In the genomic region with DNA sequence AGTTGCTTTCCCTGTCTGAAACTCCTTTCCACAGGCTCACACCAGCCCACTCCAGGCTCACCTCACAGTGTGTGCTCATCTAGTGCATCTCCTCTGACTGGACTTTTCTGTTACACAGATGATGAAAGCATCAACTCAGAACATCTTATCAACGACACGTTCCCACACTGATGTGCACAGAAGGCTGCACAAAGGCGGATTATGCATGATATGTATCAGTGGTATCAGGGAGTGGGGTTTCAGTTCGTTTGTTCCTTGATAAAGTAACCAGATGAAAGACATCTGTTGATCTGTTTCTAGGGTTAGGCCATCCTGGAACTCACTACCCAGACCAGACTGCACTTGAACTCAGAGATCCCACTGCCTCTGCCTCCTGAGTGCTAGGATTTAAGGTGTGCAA, we compare ENCODE assay signal across 25 mouse cellular contexts.
"Had no signal": no experiment of that assay in that cellular context is flagged by ENCODE, and none has a peak within 500 bp of the region (broad histone marks: within the 10 kb centered on the region; RNA-seq: fewer than 3 reads in every experiment).

No protein-coding gene starts in this region.

- H3K27me3 ChIP-seq: embryonic facial prominence, embryonic 12.5 days; embryonic facial prominence, embryonic 13.5 days; embryonic facial prominence, embryonic 15.5 days; forebrain, embryonic 12.5 days; forebrain, embryonic 13.5 days; forebrain, embryonic 15.5 days had no signal

- H3K4me1 ChIP-seq: embryonic facial prominence, embryonic 10.5 days; embryonic facial prominence, embryonic 12.5 days; embryonic facial prominence, embryonic 13.5 days; embryonic facial prominence, embryonic 15.5 days; forebrain, embryonic 10.5 days; forebrain, embryonic 12.5 days; forebrain, embryonic 13.5 days; forebrain, embryonic 15.5 days had no signal

- H3K4me3 ChIP-seq: embryonic facial prominence, embryonic 10.5 days; embryonic facial prominence, embryonic 12.5 days; embryonic facial prominence, embryonic 13.5 days; embryonic facial prominence, embryonic 15.5 days; erythroblast, embryonic 14.5 days; forebrain, embryonic 10.5 days; forebrain, embryonic 12.5 days; forebrain, embryonic 13.5 days; forebrain, embryonic 15.5 days; gastrocnemius, adult 2 months; heart, adult 2 months had no signal

- DNase-seq: cerebellum, adult 9-10 months; cerebellum, adult 9-11 months; cerebellum, postnatal 10 days; cerebellum, postnatal 14 days; cerebellum, postnatal 25 days; cerebellum, postnatal 36 days; embryo, embryonic 11 days; forebrain, postnatal 0 days; gastrocnemius, adult 2 months; gastrocnemius, postnatal 10 days; gastrocnemius, postnatal 14 days; gastrocnemius, postnatal 25 days; gastrocnemius, postnatal 36 days; heart, adult 11 months; heart, adult 18-20 months; heart, adult 2 months had no signal

- H3K27ac ChIP-seq: embryonic facial prominence, embryonic 10.5 days; embryonic facial prominence, embryonic 12.5 days; embryonic facial prominence, embryonic 13.5 days; embryonic facial prominence, embryonic 15.5 days; forebrain, embryonic 10.5 days; forebrain, embryonic 12.5 days; forebrain, embryonic 13.5 days; forebrain, embryonic 15.5 days; gastrocnemius, adult 2 months; heart, adult 2 months had no signal

- H3K9me3 ChIP-seq: embryonic facial prominence, embryonic 10.5 days; embryonic facial prominence, embryonic 12.5 days; embryonic facial prominence, embryonic 13.5 days; embryonic facial prominence, embryonic 15.5 days; forebrain, embryonic 10.5 days; forebrain, embryonic 12.5 days; forebrain, embryonic 13.5 days; forebrain, embryonic 15.5 days had no signal

- H3K9ac ChIP-seq: embryonic facial prominence, embryonic 12.5 days; embryonic facial prominence, embryonic 13.5 days; embryonic facial prominence, embryonic 15.5 days; forebrain, embryonic 12.5 days; forebrain, embryonic 13.5 days; forebrain, embryonic 15.5 days; forebrain, postnatal 0 days had no signal
